Mouse (Mus musculus) left cerebral cortex, adult 2 months (tissue): ENCODE data around the gene Hepacam. TPM values are rescaled to one million over a fixed set of nuclear protein-coding genes. Genes with fewer than 3 reads are reported as not detected.

Experiments
- DNase-seq, 2 experiments: peaks; one replicate each; pipeline ENCODE4 v3.0.0; 2021 to 2022; ENCODE audit warnings: low spot score in 2 of 2, mixed read lengths in 1 of 2; ENCODE audit errors: extremely low spot score in 1 of 2
- H3K27ac ChIP-seq: fragments of 200-600 bp; 2 replicates; pipeline ENCODE4 v1.8.1; 2022
- H3K4me3 ChIP-seq: fragments of 200-600 bp; 2 replicates; pipeline ENCODE4 v1.8.1; 2022
- CTCF ChIP-seq: fragments of 200-600 bp; IDR thresholded peaks from 2 replicates; pipeline ENCODE4 v1.8.1; 2022; ENCODE audit warnings: antibody characterized with exemption, mild to moderate bottlenecking, moderate library complexity
- intact Hi-C: fragments of 180-260 bp; cut with DNase I; formaldehyde crosslinking; loops from one replicate; pipeline ENCODE4 v1.15.1; 2025
- total RNA-seq, 2 experiments: library from RNA; stranded (reverse); gene quantifications; 2 replicates each; pipeline ENCODE4 v1.2.3; 2021

The Hepacam gene
- total RNA-seq, 2 experiments from 2014 or later, result 53.6 to 53.7 TPM

- Histone ChIP-seq H3K27ac (no peak overlapping the region), H3K4me3 (no peak overlapping the region)
- intact Hi-C loops, result no loop called here
- no peak for TF ChIP-seq CTCF
- no peak for DNase-seq
Observed at GRCm38 (mm10) chr9:37362084-37362483, 5.1 kb upstream of the Hepacam start.

- intact Hi-C loops, result no loop called here
- H3K4me3 ChIP-seq, result no peak overlapping the region
- H3K27ac ChIP-seq, result peak overlapping the region; percentile 63
- TF ChIP-seq CTCF, result no peak
- no peak for DNase-seq
Observed at GRCm38 (mm10) chr9:37362881-37363280, 4.3 kb upstream of the Hepacam start.

- Histone ChIP-seq H3K4me3 (no peak overlapping the region), H3K27ac (peak overlapping the region; percentile 63)
- DNase-seq, result no peak
- intact Hi-C loops, result no loop called here
- TF ChIP-seq CTCF, result no peak
Observed at GRCm38 (mm10) chr9:37363551-37363950, 3.6 kb upstream of the Hepacam start.

- TF ChIP-seq CTCF, result no peak
- Histone ChIP-seq H3K4me3 (no peak overlapping the region), H3K27ac (peak overlapping the region; percentile 63)
- intact Hi-C loops, result no loop called here
- no peak for DNase-seq
Observed at GRCm38 (mm10) chr9:37364392-37364791, 2.8 kb upstream of the Hepacam start.

GRCm38 (mm10) chr9:37365706-37366105 is 1.4 kb upstream of the Hepacam start:
- peak overlapping the region; percentile 89 for H3K27ac ChIP-seq
- DNase-seq, result no peak
- H3K4me3 ChIP-seq, result no peak overlapping the region
- no peak for TF ChIP-seq CTCF
- intact Hi-C loops, result no loop called here

- intact Hi-C loops, result no loop called here
- DNase-seq, result no peak
- H3K27ac ChIP-seq, result peak overlapping the region; percentile 89
- peak overlapping the region; percentile 43 for H3K4me3 ChIP-seq
- peak; percentile 41 for TF ChIP-seq CTCF
Observed at GRCm38 (mm10) chr9:37368081-37368830, 1.1 kb downstream of the Hepacam start.

GRCm38 (mm10) chr9:37368860-37369259 is 1.7 kb downstream of the Hepacam start:
- H3K27ac ChIP-seq, result peak overlapping the region; percentile 89
- DNase-seq, result no peak
- intact Hi-C loops, result no loop called here
- peak; percentile 18 for TF ChIP-seq CTCF
- H3K4me3 ChIP-seq, result peak overlapping the region; percentile 43

- DNase-seq, result no peak
- no peak overlapping the region for H3K4me3 ChIP-seq
- intact Hi-C loops, result no loop called here
- TF ChIP-seq CTCF, result no peak
- H3K27ac ChIP-seq, result no peak overlapping the region
Observed at GRCm38 (mm10) chr9:37371232-37371801, 4.2 kb downstream of the Hepacam start.

- no peak overlapping the region for H3K27ac ChIP-seq
- TF ChIP-seq CTCF, result no peak
Observed at GRCm38 (mm10) chr9:37375718-37376117, 8.6 kb downstream of the Hepacam start.

GRCm38 (mm10) chr9:37383161-37383560 is 16.0 kb downstream of the Hepacam start:
- no peak overlapping the region for H3K27ac ChIP-seq
- intact Hi-C loops, result no loop called here
- DNase-seq, result no peak
- H3K4me3 ChIP-seq, result no peak overlapping the region
- TF ChIP-seq CTCF, result no peak

More at GRCm38 (mm10) chr9:37375718-37376117, 8.6 kb downstream of the Hepacam start:
- intact Hi-C loops, result no loop called here
- no peak for DNase-seq
- H3K4me3 ChIP-seq, result no peak overlapping the region

GRCm38 (mm10) chr9:37384284-37385182 is 17.4 kb downstream of the Hepacam start:
- Histone ChIP-seq H3K27ac (peak overlapping the region; percentile 75), H3K4me3 (peak overlapping the region; percentile 54)
- peak; percentile 32 for TF ChIP-seq CTCF
- no peak for DNase-seq
- intact Hi-C loops, result no loop called here

GRCm38 (mm10) chr9:37390891-37391290 is 23.7 kb downstream of the Hepacam start:
- Histone ChIP-seq H3K27ac (no peak overlapping the region), H3K4me3 (no peak overlapping the region)
- DNase-seq, result no peak
- TF ChIP-seq CTCF, result no peak
- intact Hi-C loops, result no loop called here
